Comparison of ENCODE assay signal across 8 mouse cellular contexts in the genomic region with DNA sequence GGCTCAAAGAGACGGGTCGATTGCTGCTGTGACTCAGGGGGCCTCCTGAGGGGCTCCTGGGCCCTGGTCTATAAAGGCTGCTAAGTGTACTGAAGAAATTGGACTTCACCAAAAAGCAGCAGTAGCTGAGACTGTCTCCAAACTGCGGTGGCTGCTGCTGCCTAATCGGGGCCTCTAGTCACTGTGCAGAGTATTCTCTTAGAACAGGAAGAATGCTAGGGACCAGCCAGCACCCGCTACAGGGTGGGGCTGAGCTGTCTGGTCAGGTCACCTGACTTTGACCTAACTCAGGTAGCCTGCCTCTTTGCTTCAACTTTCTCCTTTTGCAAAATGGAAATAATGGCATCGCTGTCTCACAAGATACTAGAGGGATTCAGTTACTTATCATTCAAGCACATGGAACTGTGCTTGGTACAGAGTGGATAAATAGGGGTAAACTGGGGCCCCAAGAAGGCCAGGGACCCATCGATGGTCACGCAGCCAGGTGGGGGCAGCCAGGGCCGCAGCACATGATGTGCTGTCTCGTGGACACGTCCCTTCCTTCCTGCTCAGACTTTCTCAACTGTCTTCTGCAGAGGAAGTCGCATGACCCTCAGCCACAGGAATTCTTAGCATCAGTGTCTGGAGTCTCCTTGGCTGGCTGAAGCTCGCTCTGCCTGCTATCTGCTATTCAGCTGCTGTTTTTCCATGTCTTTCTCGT. TPM values are rescaled to one million over a fixed set of nuclear protein-coding genes. Genes with fewer than 3 reads are reported as not detected.
DNase-seq lines count a peak whose midpoint lies in the region; ATAC-seq lines count a peak whose summit lies in the region.

No protein-coding gene starts in this region.

- H3K4me2 ChIP-seq in intestine, embryonic 14.5 days (ENCODE audit: low read length), result no peak overlapping the region
- no peak overlapping the region for H3K4me2 ChIP-seq in intestine, embryonic 16.5 days (ENCODE audit: low read depth, low read length)
- no peak overlapping the region for H3K4me2 ChIP-seq in neural tube, embryonic 13.5 days
- H3K4me2 ChIP-seq in midbrain, embryonic 14.5 days (ENCODE audit: low read length), result no peak overlapping the region
- no peak overlapping the region for H3K4me2 ChIP-seq in hindbrain, embryonic 14.5 days (replicated peaks)

- H3K36me3 ChIP-seq in intestine, embryonic 14.5 days (ENCODE audit: control insufficient read depth, insufficient read depth, low read length), result no peaks in the 10 kb centered on the region
- no peaks in the 10 kb centered on the region for H3K36me3 ChIP-seq in intestine, embryonic 16.5 days (ENCODE audit: control insufficient read depth, insufficient read depth, low read length)
- H3K36me3 ChIP-seq in neural tube, embryonic 13.5 days, result no peaks in the 10 kb centered on the region
- H3K36me3 ChIP-seq in midbrain, embryonic 14.5 days (ENCODE audit: control insufficient read depth, insufficient read depth, low read length), result no peaks in the 10 kb centered on the region
- H3K36me3 ChIP-seq in hindbrain, embryonic 14.5 days (replicated peaks; ENCODE audit: control insufficient read depth, insufficient read depth), result no peaks in the 10 kb centered on the region

- peak overlapping the region; percentile 29; the same call in 1 of the 2 replicates for H3K27ac ChIP-seq in intestine, embryonic 14.5 days (ENCODE audit: low read depth)
- H3K27ac ChIP-seq in intestine, embryonic 16.5 days (ENCODE audit: low read length), result no peak overlapping the region
- H3K27ac ChIP-seq in neural tube, embryonic 13.5 days (replicated peaks), result peak overlapping the region; percentile 4; the same call in 1 of the 2 replicates
- H3K27ac ChIP-seq in midbrain, embryonic 14.5 days (replicated peaks; ENCODE audit: low read depth, low read length), result no peak overlapping the region
- no peak overlapping the region for H3K27ac ChIP-seq in hindbrain, embryonic 14.5 days

- WGBS in intestine, embryonic 14.5 days, result 51% methylated on average over 14 of the region's 14 CpGs
- WGBS in intestine, embryonic 16.5 days, result 55% methylated on average over 14 of the region's 14 CpGs
- 61% methylated on average over 14 of the region's 14 CpGs for WGBS in neural tube, embryonic 13.5 days
- 70% methylated on average over 14 of the region's 14 CpGs for WGBS in midbrain, embryonic 14.5 days
- 68% methylated on average over 14 of the region's 14 CpGs for WGBS in hindbrain, embryonic 14.5 days

- H3K4me3 ChIP-seq in intestine, embryonic 14.5 days (ENCODE audit: low read depth, low read length), result no peak overlapping the region
- no peak overlapping the region for H3K4me3 ChIP-seq in intestine, embryonic 16.5 days (ENCODE audit: low read length)
- H3K4me3 ChIP-seq in neural tube, embryonic 13.5 days, result no peak overlapping the region
- no peak overlapping the region for H3K4me3 ChIP-seq in midbrain, embryonic 14.5 days (replicated peaks; ENCODE audit: low read depth, low read length)
- H3K4me3 ChIP-seq in hindbrain, embryonic 14.5 days (replicated peaks; ENCODE audit: low read length), result no peak overlapping the region

- DNase-seq in intestine, embryonic 14.5 days (ENCODE audit: low spot score), result no peak
- DNase-seq in brain, adult 2 months (ENCODE audit: low read depth, low spot score), result peak; percentile 46
- DNase-seq in kidney, postnatal 10 days, result peak; percentile 66
- no peak for DNase-seq in spleen, postnatal 36 days (ENCODE audit: low spot score in 2 of 2)
- DNase-seq in midbrain, embryonic 14.5 days, result no peak
- DNase-seq in hindbrain, embryonic 14.5 days (ENCODE audit: low spot score), result no peak

- H3K4me1 ChIP-seq in intestine, embryonic 14.5 days (replicated peaks; ENCODE audit: control insufficient read depth, insufficient read depth, low read length), result peaks cover 51% of the 10 kb centered on the region
- H3K4me1 ChIP-seq in intestine, embryonic 16.5 days (ENCODE audit: control insufficient read depth, insufficient read depth, low read length), result peaks cover 68% of the 10 kb centered on the region
- H3K4me1 ChIP-seq in neural tube, embryonic 13.5 days (replicated peaks), result peaks cover 88% of the 10 kb centered on the region
- H3K4me1 ChIP-seq in midbrain, embryonic 14.5 days (ENCODE audit: control insufficient read depth, insufficient read depth, low read length), result peaks cover 33% of the 10 kb centered on the region
- H3K4me1 ChIP-seq in hindbrain, embryonic 14.5 days (replicated peaks; ENCODE audit: control insufficient read depth, insufficient read depth, low read length), result peaks cover 47% of the 10 kb centered on the region

- H3K27me3 ChIP-seq in intestine, embryonic 14.5 days (replicated peaks; ENCODE audit: control insufficient read depth, insufficient read depth, low read length), result no peaks in the 10 kb centered on the region
- H3K27me3 ChIP-seq in intestine, embryonic 16.5 days (replicated peaks; ENCODE audit: control insufficient read depth, insufficient read depth, low read length), result no peaks in the 10 kb centered on the region
- H3K27me3 ChIP-seq in neural tube, embryonic 13.5 days, result no peaks in the 10 kb centered on the region
- no peaks in the 10 kb centered on the region for H3K27me3 ChIP-seq in midbrain, embryonic 14.5 days (ENCODE audit: control insufficient read depth, insufficient read depth, low read length)
- no peaks in the 10 kb centered on the region for H3K27me3 ChIP-seq in hindbrain, embryonic 14.5 days (ENCODE audit: control insufficient read depth, insufficient read depth, low read length)

- H3K9me3 ChIP-seq in intestine, embryonic 14.5 days (ENCODE audit: control insufficient read depth, low read length), result no peaks in the 10 kb centered on the region
- H3K9me3 ChIP-seq in intestine, embryonic 16.5 days (ENCODE audit: control insufficient read depth, low read length), result no peaks in the 10 kb centered on the region
- H3K9me3 ChIP-seq in neural tube, embryonic 13.5 days, result no peaks in the 10 kb centered on the region
- no peaks in the 10 kb centered on the region for H3K9me3 ChIP-seq in midbrain, embryonic 14.5 days (ENCODE audit: control insufficient read depth, low read length)
- no peaks in the 10 kb centered on the region for H3K9me3 ChIP-seq in hindbrain, embryonic 14.5 days (ENCODE audit: control insufficient read depth, low read length)

- ATAC-seq in intestine, embryonic 14.5 days (replicated peaks; ENCODE audit: low FRiP score, low TSS enrichment, low read depth), result no peak
- no peak for ATAC-seq in intestine, embryonic 16.5 days
- ATAC-seq in neural tube, embryonic 13.5 days (ENCODE audit: low read depth), result no peak
- ATAC-seq in midbrain, embryonic 14.5 days (ENCODE audit: low FRiP score, low TSS enrichment), result no peak
- no peak for ATAC-seq in hindbrain, embryonic 14.5 days (ENCODE audit: low FRiP score)

- no peak overlapping the region for H3K9ac ChIP-seq in intestine, embryonic 14.5 days (ENCODE audit: low read length)
- H3K9ac ChIP-seq in intestine, embryonic 16.5 days (ENCODE audit: low read depth, low read length), result no peak overlapping the region
- H3K9ac ChIP-seq in neural tube, embryonic 13.5 days, result no peak overlapping the region
- H3K9ac ChIP-seq in midbrain, embryonic 14.5 days (replicated peaks; ENCODE audit: low read length), result no peak overlapping the region
- no peak overlapping the region for H3K9ac ChIP-seq in hindbrain, embryonic 14.5 days

RNA-seq across cellular contexts. Expression of gene Nek6, which starts 24.2 kb away (rescaled TPM):
- polyA plus RNA-seq in intestine, embryonic 14.5 days (2014; fragmentation: Nextera tagmentation; extraction: Ambion mirVana), result 111 and 115 TPM in 2 replicates
- 124 and 128 TPM in 2 replicates for polyA plus RNA-seq in intestine, embryonic 16.5 days (2015; fragmentation: Nextera tagmentation; extraction: Ambion mirVana)
- polyA plus RNA-seq in neural tube, embryonic 13.5 days (2015; fragmentation: Nextera tagmentation; extraction: Ambion mirVana), result 58.8 and 60.5 TPM in 2 replicates
- 59.8 and 62.3 TPM in 2 replicates for polyA plus RNA-seq in midbrain, embryonic 14.5 days (2014; fragmentation: Nextera tagmentation; extraction: Ambion mirVana)
- 55.0 and 58.4 TPM in 2 replicates for polyA plus RNA-seq in hindbrain, embryonic 14.5 days (2014; fragmentation: Nextera tagmentation; extraction: Ambion mirVana)

Comparison
In these comparisons a context has a peak if more than half of its experiments do, and no peak if none do; other contexts are left out.
1. H3K27ac ChIP-seq: peak in intestine, embryonic 14.5 days (single experiment) and neural tube, embryonic 13.5 days (single experiment); none in intestine, embryonic 16.5 days (single experiment), midbrain, embryonic 14.5 days (single experiment) and hindbrain, embryonic 14.5 days (single experiment).
2. DNase-seq: peak in brain, adult 2 months (single experiment) and kidney, postnatal 10 days (single experiment); none in intestine, embryonic 14.5 days (single experiment), spleen, postnatal 36 days (0 of 2), midbrain, embryonic 14.5 days (single experiment) and hindbrain, embryonic 14.5 days (single experiment).